Mouse (Mus musculus) skeletal muscle tissue, postnatal 0 days (tissue): ENCODE data around the gene Mrgprb8. TPM values are rescaled to one million over a fixed set of nuclear protein-coding genes. Genes with fewer than 3 reads are reported as not detected.

Experiments
- polyA plus RNA-seq: library from polyadenylated mRNA; unstranded; fragments of >200 nt; fragmentation: Nextera tagmentation; extraction: Ambion mirVana; gene quantifications from 2 replicates; pipeline ENCODE4 v1.2.1, GENCODE M21; 2015

Mrgprb8 gene
- polyA plus RNA-seq, result 0.47 and 1.5 TPM in 2 replicates

GRCm38 (mm10) chr7:48388226-48388625 lies at the start of gene Mrgprb8:
Gene Mrgprb8 (plus strand): TSS chr7:48388526.

Other genes starting within 250 kb of the Mrgprb8 start
- gene Mrgprb5, start 219.5 kb upstream of the Mrgprb8 start, polyA plus RNA-seq, result not detected in 2 replicates
- gene Mrgprb4, start 189.2 kb upstream of the Mrgprb8 start, polyA plus RNA-seq, result not detected in 2 replicates
- gene Mrgprb1, start 67.8 kb downstream of the Mrgprb8 start, polyA plus RNA-seq, result 7.2 and 7.5 TPM in 2 replicates
- gene Mrgprx2, start 110.8 kb downstream of the Mrgprb8 start, polyA plus RNA-seq, result 1.1 and 1.4 TPM in 2 replicates
- gene Mrgprb2, start 169.6 kb downstream of the Mrgprb8 start, polyA plus RNA-seq, result 7.9 and 11.2 TPM in 2 replicates